8 mouse cellular contexts compared by ENCODE assay signal in genomic region chr3:83763551-83764548, GRCm38 (mm10). TPM values are rescaled to one million over a fixed set of nuclear protein-coding genes. Genes with fewer than 3 reads are reported as not detected.
A peak's percentile ranks its signal among the peaks of the same experiment; 100 is the strongest.
DNase-seq lines count a peak whose midpoint lies in the region; ATAC-seq and TF ChIP-seq lines count a peak whose summit lies in the region.

No protein-coding gene starts in this region.

- intact Hi-C loops in left cerebral cortex, adult 2 months (cut with DNase I), result loop anchor here (1.0 kb wide), 1 partner anchor 477 kb away; no protein-coding TSS in a partner anchor

- peak; percentile 71 for TF ChIP-seq CTCF in left cerebral cortex, adult 2 months (IDR thresholded peaks at IDR 0.05)

- H3K27ac ChIP-seq in left cerebral cortex, adult 2 months, result no peak overlapping the region

- peak; percentile 66 for DNase-seq in WW6 (ENCODE audit: low read depth, low spot score)
- peak; percentile 94 for DNase-seq in embryo, embryonic 10.5 days (ENCODE audit: low spot score)
- peak; percentile 52 for DNase-seq in gastrocnemius, postnatal 25 days
- DNase-seq in left cerebral cortex, adult 2 months (ENCODE audit: extremely low spot score in 1 of 2, low spot score in 2 of 2), result peak; percentile 76 to 79
- DNase-seq in lung, postnatal 36 days, result peak; percentile 80
- peak; percentile 40 for DNase-seq in retina, postnatal 7 days (ENCODE audit: low read depth, low spot score)
- peak; percentile 53 for DNase-seq in urinary bladder, postnatal 10 days (ENCODE audit: low spot score)

- ATAC-seq in inflammation-experienced regulatory T-cells, adult 6 months, result peak; percentile 52

- H3K4me3 ChIP-seq in left cerebral cortex, adult 2 months, result peak overlapping the region; percentile 37

RNA-seq across cellular contexts. Expression of gene Sfrp2, which starts 2.3 kb away (rescaled TPM):
- total RNA-seq in gastrocnemius, postnatal 25 days (2021), result 10 to 100 TPM in 1 of 2 experiments, 1 to 10 TPM in 1; 4.0 to 22.4 TPM
- 10 to 100 TPM in 1 of 3 experiments, 1 to 10 TPM in 2; 2.0 to 10.9 (median 7.8) TPM for polyA plus RNA-seq in inflammation-experienced regulatory T-cells, adult 6 months (2017; shearing (Covaris generic))
- 1 to 10 TPM; 2.6 to 2.8 TPM for total RNA-seq in left cerebral cortex, adult 2 months (2021)

Comparison
In these comparisons a context has a peak if more than half of its experiments do, and no peak if none do; other contexts are left out.
1. DNase-seq: peak in every context shown above with its lines; median percentile 94 in embryo, embryonic 10.5 days; 80 in lung, postnatal 36 days; 78 in left cerebral cortex, adult 2 months; 66 in WW6; 53 in urinary bladder, postnatal 10 days; 52 in gastrocnemius, postnatal 25 days; 40 in retina, postnatal 7 days.